Mouse (Mus musculus): ENCODE results near the gene Dock9. TPM values are rescaled to one million over a fixed set of nuclear protein-coding genes. Genes with fewer than 3 reads are reported as not detected.

Gene Dock9
- polyA plus RNA-seq, 1 experiment: 7.0 TPM

- no peak for DNase-seq (ENCODE audit: low read depth, low spot score)
- WGBS: 95% methylated on average over 21 of the region's 21 CpGs
Measured at GRCm38 (mm10) chr14:121556401-121557315, 241.0 kb downstream of the Dock9 start.

DNA sequence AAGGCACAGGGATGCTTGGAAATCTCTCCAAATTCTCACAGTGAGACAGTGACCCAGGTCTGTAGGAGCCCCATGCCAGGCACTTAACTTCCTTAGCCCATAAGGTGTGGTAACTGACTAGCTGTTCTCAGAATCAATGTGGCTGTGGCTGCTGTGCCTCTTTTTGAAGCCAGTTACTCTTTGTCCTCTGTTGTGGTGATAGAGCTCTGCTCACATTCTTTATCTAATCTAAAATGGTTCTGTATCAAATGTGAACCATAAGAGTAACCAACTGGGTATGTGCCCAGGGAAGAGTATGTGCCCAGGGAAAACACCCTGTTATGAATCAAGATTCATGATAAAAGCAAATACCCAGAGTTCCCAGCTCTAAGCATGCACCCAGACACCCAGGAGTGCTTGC lies 243.9 kb downstream of the Dock9 start:
- no peak for DNase-seq (ENCODE audit: low read depth, low spot score)

DNA sequence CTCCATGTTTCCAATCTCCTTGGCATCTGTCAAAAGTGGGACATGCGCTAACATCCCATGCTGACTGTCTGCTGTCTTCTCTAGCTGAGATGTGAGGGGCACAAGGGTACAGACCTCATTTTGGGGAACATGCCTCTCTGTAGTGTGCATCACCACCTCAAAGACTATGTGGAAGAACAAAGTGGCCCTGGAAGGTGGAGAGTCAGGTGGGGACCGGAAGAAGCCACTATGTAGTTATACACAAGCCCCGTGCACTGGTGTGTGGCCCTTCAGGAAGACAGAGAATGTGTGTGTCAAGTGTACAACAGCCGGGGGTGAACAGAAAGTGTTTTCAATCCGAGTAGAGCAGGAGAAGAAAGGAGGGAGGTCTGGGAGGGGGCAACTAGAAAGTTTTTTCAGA lies 245.1 kb downstream of the Dock9 start:
- WGBS: 94% methylated on average over 5 of the region's 5 CpGs
- DNase-seq (ENCODE audit: low read depth, low spot score): no peak

DNA sequence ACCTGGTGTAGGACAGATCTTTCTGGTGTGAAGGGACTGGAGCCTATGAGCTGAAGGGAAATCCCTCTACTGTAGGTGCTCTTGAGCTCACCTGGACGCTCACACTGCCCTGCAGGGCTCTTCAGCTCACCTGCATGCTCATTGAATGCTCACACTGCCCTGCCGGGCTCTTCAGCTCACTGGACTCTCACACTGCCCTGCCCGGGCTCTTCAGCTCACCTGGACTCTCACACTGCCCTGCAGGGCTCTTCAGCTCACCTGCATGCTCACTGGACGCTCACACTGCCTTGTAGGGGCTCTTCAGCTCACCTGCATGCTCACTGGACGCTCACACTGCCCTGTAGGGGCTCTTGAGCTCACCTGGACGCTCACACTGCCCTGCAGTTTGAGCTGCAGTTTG lies 247.8 kb downstream of the Dock9 start:
- DNase-seq (ENCODE audit: low read depth, low spot score): no peak
- 95% methylated on average over 6 of the region's 6 CpGs for WGBS

DNA sequence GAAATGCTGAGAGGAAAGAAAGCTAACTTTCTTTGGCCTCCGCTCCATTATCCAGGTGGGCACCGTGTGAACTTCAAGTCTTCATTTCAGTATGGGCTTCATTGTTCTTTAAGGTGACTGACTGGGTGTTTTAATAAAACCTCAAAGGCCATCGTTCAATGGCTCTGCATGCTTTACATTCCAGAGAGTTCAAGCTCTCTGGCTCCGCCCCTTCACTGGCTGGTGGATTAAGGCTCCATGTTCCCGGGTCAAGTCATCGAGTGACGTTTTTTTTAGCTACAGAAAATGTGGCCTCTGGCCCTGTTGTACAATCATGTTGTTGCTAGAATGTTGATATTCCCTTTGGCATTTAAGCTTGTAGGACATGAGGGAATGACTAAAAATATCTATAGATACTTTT lies 249.9 kb downstream of the Dock9 start:
- 73% methylated on average over 7 of the region's 7 CpGs for WGBS
- DNase-seq (ENCODE audit: low read depth, low spot score): no peak

GRCm38 (mm10) chr14:121546621-121547020 lies 251.0 kb downstream of the Dock9 start:
- DNase-seq (ENCODE audit: low read depth, low spot score): no peak
- 18% methylated on average over 5 of the region's 5 CpGs for WGBS

- no peak for DNase-seq (ENCODE audit: low read depth, low spot score)
Measured at GRCm38 (mm10) chr14:121545551-121546331, 251.9 kb downstream of the Dock9 start.

DNA sequence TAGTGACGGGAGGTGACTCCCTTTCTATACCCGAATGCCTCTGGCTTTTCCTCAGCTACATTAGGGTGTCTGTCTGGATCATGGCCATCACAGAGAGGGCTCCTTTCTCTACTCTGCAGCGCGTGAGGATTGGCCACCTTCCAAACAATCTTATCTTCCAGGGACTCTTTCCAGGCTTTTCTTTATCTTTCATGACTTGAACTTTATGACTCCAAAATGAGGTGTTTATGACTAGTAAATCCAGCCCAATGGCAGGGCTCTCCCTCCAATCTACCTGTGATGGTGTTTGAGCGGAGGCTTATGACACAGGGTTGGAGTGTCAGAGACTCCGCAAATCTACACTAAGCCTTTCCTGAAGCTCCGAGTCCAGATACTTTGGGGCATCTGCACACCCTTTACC lies 256.4 kb downstream of the Dock9 start:
- peak; percentile 29 for DNase-seq (ENCODE audit: low read depth, low spot score)
- WGBS: 30% methylated on average over 7 of the region's 7 CpGs

More at GRCm38 (mm10) chr14:121545551-121546331, 251.9 kb downstream of the Dock9 start:
- 90% methylated on average over 14 of the region's 14 CpGs for WGBS

DNA sequence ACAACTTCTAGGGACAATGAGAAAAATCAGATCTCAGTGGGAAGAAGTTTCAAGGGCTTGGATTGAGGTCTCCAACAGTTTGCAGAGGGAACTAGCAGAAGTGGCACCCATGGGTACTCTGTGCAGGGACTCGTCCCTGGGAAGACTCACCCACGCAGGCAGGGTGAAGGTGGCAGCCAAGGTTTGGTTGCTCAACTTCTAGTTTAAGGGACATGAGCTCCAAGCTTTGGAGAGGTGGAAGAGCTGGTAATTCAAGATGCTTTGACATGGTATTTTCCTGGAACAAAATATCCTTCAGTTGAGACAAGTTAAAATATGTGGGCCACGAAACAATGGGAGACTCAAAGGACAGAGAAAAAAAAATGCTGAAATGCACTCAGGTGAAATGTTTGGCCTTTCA lies 263.1 kb downstream of the Dock9 start:
- no peak for DNase-seq (ENCODE audit: low read depth, low spot score)
- WGBS: 87% methylated on average over 3 of the region's 3 CpGs

- DNase-seq (ENCODE audit: low read depth, low spot score): no peak
- WGBS: 82% methylated on average over 9 of the region's 9 CpGs
Measured at GRCm38 (mm10) chr14:121530853-121531252, 266.8 kb downstream of the Dock9 start.

- no peak for DNase-seq (ENCODE audit: low read depth, low spot score)
- WGBS: 82% methylated on average over 3 of the region's 3 CpGs
Measured at GRCm38 (mm10) chr14:121527883-121528282, 269.8 kb downstream of the Dock9 start.

DNA sequence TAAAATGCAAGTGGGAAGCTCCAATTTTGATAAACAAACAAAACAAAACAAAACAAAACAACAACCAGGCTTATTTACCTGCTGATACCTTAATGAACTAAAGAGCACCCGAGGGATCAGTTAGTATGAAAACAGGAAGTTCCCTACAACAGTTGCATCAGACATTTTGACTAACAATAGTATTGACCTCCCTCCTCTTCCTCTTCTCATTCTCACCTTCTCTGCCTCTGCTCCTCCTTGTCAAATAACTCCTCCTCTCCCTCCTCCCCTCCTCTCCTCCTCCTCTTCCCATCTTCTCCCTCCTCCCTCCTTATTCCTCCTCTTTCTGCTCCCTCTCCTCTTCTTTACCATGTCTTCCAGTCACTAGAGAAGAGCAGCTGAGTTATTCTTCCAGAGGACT lies 270.4 kb downstream of the Dock9 start:
- DNase-seq (ENCODE audit: low read depth, low spot score): no peak

GRCm38 (mm10) chr14:121521709-121522108 lies 275.9 kb downstream of the Dock9 start:
- 51% methylated on average over 4 of the region's 4 CpGs for WGBS
- no peak for DNase-seq (ENCODE audit: low read depth, low spot score)

More for the DNA sequence above, 270.4 kb downstream of the Dock9 start:
- WGBS: 54% methylated on average over 1 of the region's 1 CpGs

DNA sequence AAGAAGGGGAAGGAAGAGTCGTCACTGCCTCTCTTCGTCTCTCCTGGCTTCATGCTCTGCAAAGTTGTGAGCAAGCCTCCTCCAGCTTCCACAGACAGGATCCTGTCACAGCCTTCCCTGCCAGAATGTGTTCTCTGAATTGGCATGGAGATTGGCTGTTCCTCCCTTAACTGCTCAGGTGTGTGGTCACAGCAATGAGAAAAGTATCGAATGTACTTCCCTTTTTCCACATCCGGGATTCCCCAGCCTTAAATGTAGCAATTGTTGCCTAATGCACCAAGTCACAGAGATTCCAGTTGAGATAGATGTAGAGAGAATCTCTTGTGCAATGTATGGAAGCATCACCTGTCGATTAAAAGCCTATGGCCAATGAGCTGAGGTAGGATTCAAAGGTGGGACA lies 280.8 kb downstream of the Dock9 start:
- WGBS: 75% methylated on average over 5 of the region's 5 CpGs
- DNase-seq (ENCODE audit: low read depth, low spot score): no peak

- no peak for DNase-seq (ENCODE audit: low read depth, low spot score)
- whole genome bisulfite sequencing: 30% methylated on average over 2 of the region's 2 CpGs
Measured at GRCm38 (mm10) chr14:121508929-121509328, 288.7 kb downstream of the Dock9 start.

DNA sequence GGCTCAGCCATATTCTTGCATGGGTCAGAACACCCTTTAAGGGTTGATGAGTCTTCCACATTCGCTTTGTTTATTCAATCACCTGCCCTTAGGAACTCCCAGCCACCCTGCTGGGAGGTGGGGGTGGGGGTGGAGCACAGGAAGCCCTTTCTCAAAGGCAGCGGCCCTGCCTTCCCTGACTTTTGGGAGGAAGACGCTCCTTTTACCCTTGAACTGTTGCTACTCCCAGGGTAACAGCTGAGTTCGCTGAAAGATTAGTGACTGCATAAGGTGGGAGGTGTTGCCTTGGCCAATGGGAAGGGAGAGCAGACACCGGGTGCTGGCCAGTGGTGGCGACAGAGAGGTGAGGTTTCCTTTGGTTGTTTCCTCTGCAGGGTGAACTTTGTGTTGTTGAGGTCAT lies 291.3 kb downstream of the Dock9 start:
- DNase-seq (ENCODE audit: low read depth, low spot score): no peak
- 40% methylated on average over 6 of the region's 6 CpGs for WGBS

GRCm38 (mm10) chr14:121505485-121505860 lies 292.2 kb downstream of the Dock9 start:
- DNase-seq (ENCODE audit: low read depth, low spot score): no peak
- WGBS: 44% methylated on average over 9 of the region's 9 CpGs

GRCm38 (mm10) chr14:121504781-121505484 lies 292.7 kb downstream of the Dock9 start, which contains the start of gene Slc15a1:
Slc15a1 (minus strand) TSS chr14:121505252.
- 15% methylated on average over 33 of the region's 33 CpGs for WGBS
- no peak for DNase-seq (ENCODE audit: low read depth, low spot score)

DNA sequence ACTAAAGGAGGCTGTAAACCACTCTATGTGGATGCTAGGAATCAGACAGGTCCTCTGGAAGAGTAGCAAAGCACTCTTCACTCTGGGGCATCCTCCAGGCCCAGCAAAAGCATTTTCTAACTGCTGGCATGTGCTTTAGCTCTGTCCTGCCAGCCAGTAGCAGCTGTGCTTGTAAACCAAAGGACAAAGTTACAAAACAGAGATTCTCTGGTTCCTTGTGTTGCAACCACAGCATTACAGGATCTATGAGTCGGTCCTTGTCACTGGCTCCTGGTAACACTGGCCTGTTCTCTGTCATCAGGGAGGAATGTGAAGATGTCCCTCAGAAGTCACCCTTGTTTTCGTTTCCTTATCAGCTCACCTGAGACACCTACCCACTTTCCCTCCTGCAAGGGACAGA lies 297.1 kb downstream of the Dock9 start:
- 59% methylated on average over 2 of the region's 2 CpGs for WGBS
- DNase-seq (ENCODE audit: low read depth, low spot score): no peak

- DNase-seq (ENCODE audit: low read depth, low spot score): no peak
- WGBS: 29% methylated on average over 1 of the region's 1 CpGs
Measured at GRCm38 (mm10) chr14:121499769-121500168, 297.9 kb downstream of the Dock9 start.
